Mouse (Mus musculus): ENCODE measurements around the gene Kcnk4. TPM values are rescaled to one million over a fixed set of nuclear protein-coding genes. Genes with fewer than 3 reads are reported as not detected.

Gene Kcnk4
- total and polyA plus RNA-seq, 3 experiments: 0.21 to 0.80 TPM; not detected in 1

DNA sequence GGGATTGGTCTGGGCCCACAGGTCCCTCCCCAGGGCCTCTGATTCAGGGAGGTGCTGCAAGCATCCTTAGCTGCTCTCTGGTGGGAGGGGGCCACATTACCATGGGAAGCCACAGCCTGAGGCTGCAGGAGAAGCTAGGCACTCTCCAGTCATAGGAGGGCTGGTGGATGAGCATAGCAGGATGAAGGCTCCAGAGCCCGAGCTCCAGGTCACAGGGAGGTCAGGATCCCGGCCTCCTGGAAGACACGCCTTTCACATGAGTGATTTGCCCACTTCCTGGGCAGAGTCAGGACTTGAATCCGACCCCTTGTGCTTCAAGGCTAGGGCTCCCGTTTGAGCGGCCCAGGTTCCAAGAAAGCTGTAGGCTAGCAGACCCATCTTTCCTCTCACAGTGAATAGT, 37.3 kb upstream of the Kcnk4 start:
- peaks cover 3% of the 10 kb centered on the region for H3K27me3 ChIP-seq (replicated peaks)
- no peak overlapping the region for H3K9ac ChIP-seq (ENCODE audit: insufficient read depth, low read depth)
- peaks cover 0 to 7% of the 10 kb centered on the region in 2 experiments for H3K36me3 ChIP-seq (replicated peaks in 1 of 2; ENCODE audit: control insufficient read depth in 1 of 2, insufficient read depth in 1 of 2, low read length in 1 of 2)
- TF ChIP-seq BHLHE40 (IDR thresholded peaks at IDR 0.05; ENCODE audit: low read depth, low read length) (no peak), MXI1 (IDR thresholded peaks at IDR 0.05; ENCODE audit: low read depth, low read length) (no peak)
- H3K79me2 ChIP-seq (replicated peaks; ENCODE audit: control insufficient read depth, extremely low read depth, insufficient read depth, poor library complexity, severe bottlenecking): peaks cover 13% of the 10 kb centered on the region
- no peaks in the 10 kb centered on the region for H3K9me3 ChIP-seq (replicated peaks; ENCODE audit: low read length)
- DNase-seq (ENCODE audit: extremely low read depth): no peak
- H3K4me2 ChIP-seq (ENCODE audit: insufficient read depth, low read depth, poor library complexity, severe bottlenecking): no peak overlapping the region
- no peak overlapping the region for H3K27ac ChIP-seq (ENCODE audit: insufficient read depth, low read depth)
- no peak overlapping the region for H3K4me3 ChIP-seq (replicated peaks in 1 of 3; ENCODE audit: low read depth in 2 of 3, low read length in 2 of 3, poor library complexity in 1 of 3)
- in situ Hi-C loops (cut with MboI; ENCODE audit: low pct_ligation_motif_present, low pct_unique_long_range_greater_than_20kb, low sequenced_read_pairs): no loop called here
- H3K4me1 ChIP-seq (ENCODE audit: control insufficient read depth in 1 of 2, insufficient read depth in 2 of 2): peaks cover 9 to 53% of the 10 kb centered on the region in 2 experiments
- dilution Hi-C loops (cut with MboI; ENCODE audit: extremely low pct_ligation_motif_present, extremely low pct_unique_long_range_greater_than_20kb, low sequenced_read_pairs): no loop called here

DNA sequence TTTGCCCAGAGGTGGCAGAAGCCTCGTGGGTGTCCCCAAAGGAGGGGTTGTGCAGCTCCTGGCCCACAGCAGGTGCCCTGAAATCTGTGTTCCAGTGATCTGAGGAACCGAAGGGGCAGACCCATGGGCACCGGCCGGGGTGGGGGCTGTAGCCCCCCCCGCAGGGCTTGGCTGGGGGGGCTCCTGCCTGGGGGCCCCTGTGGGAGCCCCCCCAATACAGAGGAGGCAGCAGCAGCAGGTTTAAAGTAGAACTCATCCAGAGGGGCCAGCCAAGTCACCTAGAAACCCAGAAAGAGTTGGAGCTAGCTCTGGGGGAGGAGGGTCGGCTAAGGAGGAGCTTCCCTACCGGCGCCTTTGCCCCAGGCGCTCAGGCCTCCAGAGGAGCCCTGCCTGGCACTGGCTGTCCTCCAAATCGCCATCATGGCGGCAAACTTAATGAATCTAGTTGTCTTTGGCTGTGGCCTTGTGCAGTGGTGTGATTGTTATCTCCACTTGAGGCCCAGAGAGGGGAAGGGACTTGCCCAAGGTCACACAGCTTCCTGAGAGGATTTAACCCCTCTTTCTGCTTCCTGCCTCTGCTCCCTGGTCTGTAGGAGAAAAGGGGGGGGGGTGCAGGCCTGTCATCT, 36.3 kb upstream of the Kcnk4 start:
- H3K4me2 ChIP-seq (ENCODE audit: insufficient read depth, low read depth, poor library complexity, severe bottlenecking): no peak overlapping the region
- peaks cover 3% of the 10 kb centered on the region; the same call in 1 of the 2 replicates for H3K79me2 ChIP-seq (replicated peaks; ENCODE audit: control insufficient read depth, extremely low read depth, insufficient read depth, poor library complexity, severe bottlenecking)
- no peaks in the 10 kb centered on the region for H3K9me3 ChIP-seq (replicated peaks; ENCODE audit: low read length)
- DNase-seq (ENCODE audit: extremely low read depth): no peak
- H3K27ac ChIP-seq (ENCODE audit: insufficient read depth, low read depth): no peak overlapping the region
- H3K4me3 ChIP-seq (replicated peaks in 1 of 3; ENCODE audit: low read depth in 2 of 3, low read length in 2 of 3, poor library complexity in 1 of 3): no peak overlapping the region
- dilution Hi-C loops (cut with MboI; ENCODE audit: extremely low pct_ligation_motif_present, extremely low pct_unique_long_range_greater_than_20kb, low sequenced_read_pairs) (no loop called here), in situ Hi-C loops (cut with MboI; ENCODE audit: low pct_ligation_motif_present, low pct_unique_long_range_greater_than_20kb, low sequenced_read_pairs) (no loop called here)
- TF ChIP-seq UBTF (IDR thresholded peaks at IDR 0.05; ENCODE audit: low read depth, low read length) (no peak), MXI1 (IDR thresholded peaks at IDR 0.05; ENCODE audit: low read depth, low read length) (no peak), MAX (IDR thresholded peaks at IDR 0.05; ENCODE audit: low read length) (no peak), POLR2A (IDR thresholded peaks at IDR 0.05; ENCODE audit: low read depth, low read length) (no peak), PAX5 (IDR thresholded peaks at IDR 0.05; ENCODE audit: low read length) (no peak)
- H3K9ac ChIP-seq (ENCODE audit: insufficient read depth, low read depth): no peak overlapping the region
- H3K4me1 ChIP-seq (ENCODE audit: control insufficient read depth in 1 of 2, insufficient read depth in 2 of 2): peaks cover 9 to 49% of the 10 kb centered on the region in 2 experiments
- peaks cover 3% of the 10 kb centered on the region for H3K27me3 ChIP-seq (replicated peaks)
- peaks cover 4 to 13% of the 10 kb centered on the region in 2 experiments for H3K36me3 ChIP-seq (replicated peaks in 1 of 2; ENCODE audit: control insufficient read depth in 1 of 2, insufficient read depth in 1 of 2, low read length in 1 of 2)

DNA sequence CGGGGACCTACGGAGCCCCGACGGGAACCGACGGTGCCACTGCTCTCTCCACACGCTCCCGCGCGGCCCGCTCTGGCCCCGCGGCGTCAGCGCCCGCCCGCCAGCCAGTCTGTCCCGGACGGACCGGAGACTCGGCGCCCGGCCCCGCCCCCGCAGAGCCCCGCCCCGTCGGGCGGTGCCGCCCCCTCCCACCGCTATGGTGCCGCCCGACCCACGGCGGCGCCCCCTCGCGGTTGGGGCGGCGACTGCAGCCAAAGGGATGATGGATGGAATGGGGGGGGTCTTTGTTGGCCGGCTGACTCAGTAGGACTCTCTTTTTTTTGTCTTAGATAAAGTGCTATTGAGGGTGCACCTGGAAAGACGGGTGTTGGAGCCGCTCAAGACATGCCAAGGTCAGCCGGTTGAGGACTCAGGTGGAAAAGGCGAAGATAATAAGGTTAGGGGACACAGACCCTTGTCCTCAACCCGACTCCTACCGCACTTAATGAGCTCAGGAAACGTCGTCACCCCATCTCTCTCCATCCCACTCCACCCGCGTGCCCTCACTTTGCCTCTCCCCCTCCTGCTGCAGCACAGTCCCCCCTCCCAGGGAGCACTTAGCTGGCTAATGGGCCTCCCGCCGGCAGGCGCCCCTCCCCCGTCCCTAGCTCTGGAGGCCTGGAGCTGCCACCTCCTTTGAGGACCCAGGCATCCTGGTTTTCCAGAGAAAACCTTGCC, 35.5 kb upstream of the Kcnk4 start:
- Histone ChIP-seq H3K27ac (ENCODE audit: insufficient read depth, low read depth) (no peak overlapping the region), H3K4me1 (ENCODE audit: control insufficient read depth in 1 of 2, insufficient read depth in 2 of 2) (peaks cover 9 to 49% of the 10 kb centered on the region in 2 experiments), H3K79me2 (replicated peaks; ENCODE audit: control insufficient read depth, extremely low read depth, insufficient read depth, poor library complexity, severe bottlenecking) (no peaks in the 10 kb centered on the region), H3K9me3 (replicated peaks; ENCODE audit: low read length) (no peaks in the 10 kb centered on the region), H3K4me3 (replicated peaks in 1 of 3; ENCODE audit: low read depth in 2 of 3, low read length in 2 of 3, poor library complexity in 1 of 3) (peak overlapping the region; percentile 39 to 80 (median 70)), H3K9ac (ENCODE audit: insufficient read depth, low read depth) (peak overlapping the region; percentile 69; the same call in 1 of the 2 replicates), H3K27me3 (replicated peaks) (peaks cover 3% of the 10 kb centered on the region), H3K36me3 (replicated peaks in 1 of 2; ENCODE audit: control insufficient read depth in 1 of 2, insufficient read depth in 1 of 2, low read length in 1 of 2) (peaks cover 4 to 21% of the 10 kb centered on the region in 2 experiments), H3K4me2 (ENCODE audit: insufficient read depth, low read depth, poor library complexity, severe bottlenecking) (peak overlapping the region; percentile 39)
- no peak for DNase-seq (ENCODE audit: extremely low read depth)
- in situ Hi-C loops (cut with MboI; ENCODE audit: low pct_ligation_motif_present, low pct_unique_long_range_greater_than_20kb, low sequenced_read_pairs): no loop called here
- dilution Hi-C loops (cut with MboI; ENCODE audit: extremely low pct_ligation_motif_present, extremely low pct_unique_long_range_greater_than_20kb, low sequenced_read_pairs): no loop called here
- TF ChIP-seq USF2 (conservative IDR thresholded peaks at IDR 0.05; ENCODE audit: low read depth, low read length) (no peak), CTCF (conservative IDR thresholded peaks at IDR 0.05 in 1 of 2, IDR thresholded peaks at IDR 0.05 in 1 of 2; ENCODE audit: low read depth in 2 of 2, low read length in 2 of 2) (peak; percentile 13 to 68; a peak in 2 of 4 replicates), TCF12 (IDR thresholded peaks at IDR 0.05; ENCODE audit: low read depth, low read length) (0 out of 2 replicates have a peak, but pooled peaks have one; percentile 12), POLR2A (IDR thresholded peaks at IDR 0.05; ENCODE audit: low read depth, low read length) (peak; percentile 72), MAZ (IDR thresholded peaks at IDR 0.05; ENCODE audit: low read depth, low read length) (no peak)

Measured in CH12.LX (cell line).